Mouse (Mus musculus): ENCODE measurements at regions not wholly inside any gene's neighbourhood (a gene's known extent, or its start where the extent isn't known, plus 50 kb on each side); places are given as distances from the start of the nearest gene placed in this dataset.

DNA sequence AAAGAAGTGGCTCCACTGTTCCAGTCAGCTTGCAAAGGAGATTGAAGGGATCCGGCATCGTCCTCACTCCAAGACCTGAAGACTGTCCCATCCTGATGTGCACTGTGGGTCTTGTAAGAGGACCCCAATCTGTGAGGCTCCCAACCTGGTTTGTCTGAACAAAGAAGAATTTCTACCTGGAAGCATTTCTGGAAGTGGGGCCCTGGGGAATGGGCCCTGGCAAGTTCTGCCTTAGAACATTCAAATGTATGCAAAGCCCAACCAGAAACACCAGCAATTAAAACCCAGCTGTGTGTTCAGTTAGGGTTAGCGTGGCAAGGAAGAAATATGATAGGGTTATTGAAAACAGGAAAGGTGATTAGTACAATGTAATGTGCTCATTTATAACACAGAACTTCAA is 125.9 kb upstream of the A530016L24Rik start:
- 84% methylated on average over 3 of the region's 3 CpGs for WGBS
- TF ChIP-seq CTCF (IDR thresholded peaks at IDR 0.05; ENCODE audit: control insufficient read depth, insufficient read depth, low read length) (no peak), POLR2A (IDR thresholded peaks at IDR 0.05; ENCODE audit: borderline replicate concordance, control insufficient read depth, low read depth, low read length) (no peak)
- no peak overlapping the region for H3K27ac ChIP-seq (ENCODE audit: control insufficient read depth, insufficient read depth, low read depth, low read length, poor library complexity)
- H3K4me1 ChIP-seq (ENCODE audit: control insufficient read depth, insufficient read depth, low read length), result no peaks in the 10 kb centered on the region
- no peak overlapping the region for H3K4me3 ChIP-seq (replicated peaks; ENCODE audit: control insufficient read depth, low read depth, low read length)

DNA sequence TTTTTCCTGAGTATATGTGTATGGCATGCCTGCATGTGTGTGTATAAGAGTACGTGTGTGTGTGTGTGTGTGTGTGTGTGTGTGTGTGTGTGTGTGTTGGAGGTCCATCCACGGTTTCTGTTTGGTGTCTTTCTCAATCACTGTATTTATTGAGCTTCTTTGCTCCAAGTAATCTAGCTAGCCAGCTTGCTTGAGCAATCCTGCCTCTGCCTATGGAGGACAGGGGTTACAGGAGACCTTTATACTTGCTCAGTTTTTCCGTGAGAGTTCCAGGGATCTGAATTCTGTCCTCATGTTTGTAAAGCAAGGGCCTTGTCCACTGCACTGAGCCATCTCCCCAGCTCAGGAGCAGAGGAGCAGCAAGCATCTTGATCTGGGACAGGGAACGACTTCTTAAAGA is 122.0 kb upstream of the A530016L24Rik start:
- TF ChIP-seq POLR2A (IDR thresholded peaks at IDR 0.05; ENCODE audit: borderline replicate concordance, control insufficient read depth, low read depth, low read length) (no peak), CTCF (IDR thresholded peaks at IDR 0.05; ENCODE audit: control insufficient read depth, insufficient read depth, low read length) (no peak)
- H3K4me1 ChIP-seq (ENCODE audit: control insufficient read depth, insufficient read depth, low read length), result no peaks in the 10 kb centered on the region
- no peak overlapping the region for H3K4me3 ChIP-seq (replicated peaks; ENCODE audit: control insufficient read depth, low read depth, low read length)
- no peak overlapping the region for H3K27ac ChIP-seq (ENCODE audit: control insufficient read depth, insufficient read depth, low read depth, low read length, poor library complexity)
- 64% methylated on average over 4 of the region's 4 CpGs for WGBS

DNA sequence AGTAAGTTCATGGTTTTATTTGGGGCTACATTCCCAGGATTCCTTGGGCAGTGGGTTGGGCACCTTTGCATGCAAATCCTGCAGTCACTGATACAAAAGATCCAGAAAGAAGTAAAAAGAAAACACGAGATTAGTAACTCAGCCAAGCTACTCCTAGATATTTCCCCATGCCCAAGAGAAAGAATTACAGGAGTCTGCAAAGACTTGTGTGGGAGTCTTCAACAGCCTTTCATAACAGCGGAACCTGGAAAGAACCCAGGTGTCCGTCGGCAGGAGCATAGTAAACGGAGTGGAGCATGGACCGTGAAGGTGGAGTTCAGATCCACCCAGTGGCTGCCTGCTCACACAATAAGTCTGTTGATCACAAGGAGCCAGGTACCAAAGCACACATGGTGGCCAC is 121.1 kb upstream of the A530016L24Rik start:
- no peak overlapping the region for H3K4me3 ChIP-seq (replicated peaks; ENCODE audit: control insufficient read depth, low read depth, low read length)
- H3K4me1 ChIP-seq (ENCODE audit: control insufficient read depth, insufficient read depth, low read length), result no peaks in the 10 kb centered on the region
- TF ChIP-seq POLR2A (IDR thresholded peaks at IDR 0.05; ENCODE audit: borderline replicate concordance, control insufficient read depth, low read depth, low read length) (no peak), CTCF (IDR thresholded peaks at IDR 0.05; ENCODE audit: control insufficient read depth, insufficient read depth, low read length) (no peak)
- no peak overlapping the region for H3K27ac ChIP-seq (ENCODE audit: control insufficient read depth, insufficient read depth, low read depth, low read length, poor library complexity)
- 72% methylated on average over 6 of the region's 6 CpGs for WGBS

DNA sequence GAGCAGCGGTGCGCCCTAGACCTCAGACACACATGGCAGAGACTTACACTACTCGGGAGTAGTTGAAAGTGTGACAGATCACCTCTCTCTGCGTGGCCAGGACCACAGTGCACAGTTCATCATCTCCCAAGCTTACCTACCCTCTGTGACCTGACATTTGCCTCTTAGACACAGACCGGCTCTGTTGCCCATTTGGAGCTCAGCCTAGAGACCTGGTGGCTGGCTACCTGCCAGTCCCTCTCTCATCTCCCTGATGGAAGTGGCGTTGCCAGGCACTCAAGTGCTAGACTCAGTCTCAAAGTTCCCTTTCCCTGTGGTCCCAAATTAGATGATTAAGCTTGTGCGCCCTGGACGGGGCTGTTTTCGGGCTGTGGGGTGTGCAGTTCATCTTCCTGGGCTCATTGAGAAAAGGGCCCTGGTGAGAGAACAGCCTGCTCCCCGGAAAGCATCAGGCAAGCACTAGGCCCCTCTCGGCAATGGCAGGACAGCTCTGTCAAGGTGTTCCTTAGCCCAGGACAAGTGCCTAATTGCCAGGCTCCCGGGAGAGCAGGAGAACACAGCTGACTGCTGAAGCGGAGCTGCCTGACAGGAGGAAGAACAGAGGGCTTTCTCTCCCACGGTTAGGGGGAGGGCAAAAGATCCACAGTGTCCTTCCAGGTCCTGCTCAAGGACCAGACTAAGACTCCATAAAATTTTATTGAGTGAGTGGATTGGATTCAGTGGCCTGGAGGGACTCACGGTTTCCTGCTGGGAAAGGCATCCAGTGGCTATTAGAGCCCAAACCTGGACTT is 119.5 kb upstream of the A530016L24Rik start:
- no peaks in the 10 kb centered on the region for H3K4me1 ChIP-seq (ENCODE audit: control insufficient read depth, insufficient read depth, low read length)
- TF ChIP-seq CTCF (IDR thresholded peaks at IDR 0.05; ENCODE audit: control insufficient read depth, insufficient read depth, low read length), result no peak
- no peak for TF ChIP-seq POLR2A (IDR thresholded peaks at IDR 0.05; ENCODE audit: borderline replicate concordance, control insufficient read depth, low read depth, low read length)
- no peak overlapping the region for H3K4me3 ChIP-seq (replicated peaks; ENCODE audit: control insufficient read depth, low read depth, low read length)
- H3K27ac ChIP-seq (ENCODE audit: control insufficient read depth, insufficient read depth, low read depth, low read length, poor library complexity), result no peak overlapping the region
- WGBS, result 62% methylated on average over 15 of the region's 15 CpGs

DNA sequence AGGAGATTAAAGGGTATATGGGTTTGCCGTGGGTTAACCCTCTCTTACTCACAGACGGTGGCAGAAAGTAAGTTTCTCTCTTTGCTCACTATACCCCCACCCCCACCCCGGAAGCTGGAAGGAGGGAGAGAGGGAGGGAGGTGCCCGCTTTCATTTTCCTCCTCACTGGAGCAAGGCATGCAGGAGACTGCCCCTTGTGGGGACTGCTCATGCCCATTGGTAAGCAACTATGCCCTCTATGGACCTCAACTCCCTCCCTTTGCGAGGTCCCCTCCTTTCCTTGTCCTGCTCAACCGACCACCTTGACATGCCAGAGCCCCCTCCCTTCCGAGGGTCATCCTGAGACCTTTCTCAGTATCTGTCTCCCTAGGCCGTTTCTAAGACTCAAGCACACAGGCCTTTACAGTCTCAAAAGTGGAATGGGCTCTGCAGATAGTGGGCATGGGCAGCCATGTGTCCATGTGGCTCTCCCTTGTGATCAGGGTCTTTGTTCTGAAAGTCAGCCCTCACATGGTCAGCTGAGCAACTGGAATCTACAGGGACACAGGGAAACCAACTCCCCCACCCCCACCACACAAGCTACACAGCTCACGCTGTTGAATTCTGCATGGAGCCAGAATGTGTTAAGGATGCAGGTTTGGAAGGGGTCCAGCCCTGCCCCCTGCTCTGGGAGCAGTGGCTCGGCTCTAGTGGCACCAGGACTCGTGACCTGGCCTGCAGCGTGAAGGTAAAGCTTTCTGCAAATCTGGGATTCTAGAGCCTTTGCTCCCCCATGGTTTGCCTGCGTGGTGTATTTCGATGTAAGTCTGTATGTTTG is 116.8 kb upstream of the A530016L24Rik start:
- no peak for TF ChIP-seq CTCF (IDR thresholded peaks at IDR 0.05; ENCODE audit: control insufficient read depth, insufficient read depth, low read length)
- no peak for TF ChIP-seq POLR2A (IDR thresholded peaks at IDR 0.05; ENCODE audit: borderline replicate concordance, control insufficient read depth, low read depth, low read length)
- H3K4me1 ChIP-seq (ENCODE audit: control insufficient read depth, insufficient read depth, low read length), result no peaks in the 10 kb centered on the region
- WGBS, result 64% methylated on average over 14 of the region's 14 CpGs
- H3K27ac ChIP-seq (ENCODE audit: control insufficient read depth, insufficient read depth, low read depth, low read length, poor library complexity), result no peak overlapping the region
- H3K4me3 ChIP-seq (replicated peaks; ENCODE audit: control insufficient read depth, low read depth, low read length), result no peak overlapping the region

DNA sequence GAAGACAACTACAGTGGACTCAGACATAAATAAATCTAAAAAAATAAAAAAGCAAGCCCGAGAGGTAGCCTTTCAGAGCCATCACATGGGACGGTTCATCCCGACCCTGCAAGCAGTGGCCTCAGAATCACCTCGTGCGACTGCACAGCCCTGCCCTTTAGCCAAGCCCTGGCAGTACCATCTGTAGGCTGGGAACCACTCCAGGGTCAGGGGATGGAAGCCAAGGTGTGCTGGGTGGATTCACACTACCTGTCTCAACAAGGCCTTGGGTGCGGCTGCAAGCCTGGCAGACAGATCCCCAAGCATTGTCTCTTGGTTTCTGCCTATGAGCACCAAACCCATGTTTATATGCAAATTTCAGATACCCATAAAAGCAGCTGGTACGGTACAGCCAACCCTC is 115.3 kb upstream of the A530016L24Rik start:
- TF ChIP-seq POLR2A (IDR thresholded peaks at IDR 0.05; ENCODE audit: borderline replicate concordance, control insufficient read depth, low read depth, low read length) (no peak), CTCF (IDR thresholded peaks at IDR 0.05; ENCODE audit: control insufficient read depth, insufficient read depth, low read length) (no peak)

DNA sequence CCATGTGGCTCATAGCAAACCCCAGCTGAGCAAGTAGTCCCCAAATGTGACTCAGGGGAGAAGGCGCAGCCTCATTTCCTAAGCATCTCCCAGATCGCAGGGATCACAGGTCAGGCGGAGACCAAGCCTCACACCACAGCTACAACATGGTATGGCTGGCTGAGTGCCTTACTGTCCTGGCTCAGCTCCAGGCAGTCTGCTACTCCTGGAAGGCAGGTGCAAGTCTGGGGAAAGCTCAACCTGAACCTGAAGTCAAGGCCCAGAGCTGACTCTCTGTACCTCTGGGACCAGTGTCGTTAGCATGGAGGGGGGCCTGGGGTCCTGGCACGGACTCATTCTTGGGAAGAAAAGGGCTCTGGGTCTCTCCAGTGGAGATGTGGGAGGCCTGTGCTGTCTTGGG is 113.0 kb upstream of the A530016L24Rik start:
- 83% methylated on average over 5 of the region's 5 CpGs for WGBS
- no peak for TF ChIP-seq CTCF (IDR thresholded peaks at IDR 0.05; ENCODE audit: control insufficient read depth, insufficient read depth, low read length)
- TF ChIP-seq POLR2A (IDR thresholded peaks at IDR 0.05; ENCODE audit: borderline replicate concordance, control insufficient read depth, low read depth, low read length), result no peak
- H3K4me1 ChIP-seq (ENCODE audit: control insufficient read depth, insufficient read depth, low read length), result no peaks in the 10 kb centered on the region
- no peak overlapping the region for H3K27ac ChIP-seq (ENCODE audit: control insufficient read depth, insufficient read depth, low read depth, low read length, poor library complexity)
- no peak overlapping the region for H3K4me3 ChIP-seq (replicated peaks; ENCODE audit: control insufficient read depth, low read depth, low read length)

More for the DNA sequence above, 115.3 kb upstream of the A530016L24Rik start:
- 73% methylated on average over 7 of the region's 7 CpGs for WGBS
- Histone ChIP-seq H3K4me1 (ENCODE audit: control insufficient read depth, insufficient read depth, low read length) (no peaks in the 10 kb centered on the region), H3K27ac (ENCODE audit: control insufficient read depth, insufficient read depth, low read depth, low read length, poor library complexity) (no peak overlapping the region), H3K4me3 (replicated peaks; ENCODE audit: control insufficient read depth, low read depth, low read length) (no peak overlapping the region)

DNA sequence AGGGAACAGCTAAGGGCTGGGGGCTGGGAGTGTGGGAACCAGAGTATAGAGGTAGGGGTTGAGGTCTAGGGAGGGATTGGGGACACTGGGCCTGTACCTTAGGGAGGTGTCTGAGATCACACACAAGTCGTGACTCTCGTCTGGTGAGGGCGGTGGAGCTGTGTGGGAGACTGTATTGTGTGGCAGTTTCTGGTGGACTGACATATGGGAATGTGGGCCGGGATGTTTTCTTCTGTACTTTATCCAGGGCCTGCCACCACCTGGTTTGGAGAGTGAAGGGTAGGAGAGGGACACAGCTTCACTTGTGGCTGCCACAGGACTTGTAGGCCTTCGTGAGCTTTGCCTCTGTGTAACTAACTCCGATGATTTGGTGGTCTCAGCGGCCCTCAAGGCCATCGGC is 112.5 kb upstream of the A530016L24Rik start:
- WGBS, result 91% methylated on average over 8 of the region's 8 CpGs
- H3K4me1 ChIP-seq (ENCODE audit: control insufficient read depth, insufficient read depth, low read length), result no peaks in the 10 kb centered on the region
- TF ChIP-seq CTCF (IDR thresholded peaks at IDR 0.05; ENCODE audit: control insufficient read depth, insufficient read depth, low read length) (no peak), POLR2A (IDR thresholded peaks at IDR 0.05; ENCODE audit: borderline replicate concordance, control insufficient read depth, low read depth, low read length) (no peak)
- no peak overlapping the region for H3K4me3 ChIP-seq (replicated peaks; ENCODE audit: control insufficient read depth, low read depth, low read length)
- no peak overlapping the region for H3K27ac ChIP-seq (ENCODE audit: control insufficient read depth, insufficient read depth, low read depth, low read length, poor library complexity)
